In the genomic region with DNA sequence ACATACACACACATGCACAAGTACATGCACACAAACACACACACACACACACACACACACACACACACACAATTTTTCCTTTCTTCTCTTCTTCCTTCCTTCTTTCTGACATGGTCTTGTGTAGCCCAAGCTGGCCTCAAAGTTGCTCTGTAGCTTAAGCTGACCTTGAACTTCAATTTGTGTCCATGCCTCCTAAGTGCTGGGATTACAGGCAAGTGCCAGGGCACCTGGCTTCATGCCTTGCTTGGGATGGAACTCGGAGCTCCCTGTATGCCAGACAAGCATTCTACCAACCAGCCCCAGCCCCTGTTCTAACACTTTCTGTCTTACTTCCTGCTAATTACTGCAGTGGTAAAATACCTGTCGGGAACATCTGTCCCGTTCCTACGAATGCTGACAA, we compare ENCODE assay signal across 20 mouse cellular contexts. TPM values are rescaled to one million over a fixed set of nuclear protein-coding genes. Genes with fewer than 3 reads are reported as not detected.
DNase-seq lines count a peak whose midpoint lies in the region; TF ChIP-seq lines count a peak whose summit lies in the region.
"Had no signal": no experiment of that assay in that cellular context is flagged by ENCODE, and none has a peak within 500 bp of the region (broad histone marks: within the 10 kb centered on the region; RNA-seq: fewer than 3 reads in every experiment).

No protein-coding gene starts in this region.

- H3K4me1 ChIP-seq in liver, adult 2 months (ENCODE audit: control insufficient read depth, insufficient read depth, low read length) = peaks cover 15% of the 10 kb centered on the region

- no peaks in the 10 kb centered on the region for H3K79me2 ChIP-seq in liver, adult 2 months (ENCODE audit: control insufficient read depth, insufficient read depth, low read length)

- 38% methylated on average over 4 of the region's 4 CpGs for WGBS in liver, adult 2 months

- intact Hi-C loops in gastrocnemius, adult 2 months (cut with DNase I) = no loop called here
- intact Hi-C loops in gastrocnemius, postnatal 14 days (cut with DNase I; ENCODE audit: low total_unique reads) = no loop called here

- DNase-seq in adrenal gland, postnatal 14 days = peak; percentile 39
- DNase-seq in adrenal gland, adult 8-10 months = no peak
- peak; percentile 42 for DNase-seq in gastrocnemius, adult 2 months
- no peak for DNase-seq in gastrocnemius, postnatal 14 days
- peak; percentile 89 for DNase-seq in liver, adult 2 months (ENCODE audit: extremely low read depth, low read depth, low spot score)
- DNase-seq in liver = no peak
- DNase-seq: B cell, adult 2 months; cerebellum, adult 11-12 months; cerebellum, adult 8-10 months; gastrocnemius, postnatal 10 days; heart, postnatal 4 days had no signal

- TF ChIP-seq POLR2A in liver, adult 2 months (IDR thresholded peaks at IDR 0.05; ENCODE audit: extremely low read depth, insufficient read depth, low read length) = no peak

- TF ChIP-seq CTCF in gastrocnemius, adult 2 months (IDR thresholded peaks at IDR 0.05) = no peak
- no peak for TF ChIP-seq CTCF in liver, adult 2 months (IDR thresholded peaks at IDR 0.05; ENCODE audit: low read depth, low read length)

- H3K27ac ChIP-seq in gastrocnemius, adult 2 months = no peak overlapping the region
- H3K27ac ChIP-seq in liver, adult 2 months (replicated peaks; ENCODE audit: insufficient read depth, low read depth, low read length) = peak overlapping the region; percentile 51; the same call in 1 of the 2 replicates
- H3K27ac ChIP-seq: forebrain, embryonic 10.5 days; heart, adult 2 months; heart, embryonic 10.5 days; heart, embryonic 13.5 days; hindbrain, embryonic 14.5 days; hindbrain, postnatal 0 days had no signal

- no peaks in the 10 kb centered on the region for H3K27me3 ChIP-seq in liver, adult 2 months (ENCODE audit: control insufficient read depth, insufficient read depth, low read length)
- H3K27me3 ChIP-seq: heart, embryonic 13.5 days; Patski had no signal

- no peaks in the 10 kb centered on the region for H3K36me3 ChIP-seq in liver, adult 2 months (ENCODE audit: control insufficient read depth, insufficient read depth, low read length)
- H3K36me3 ChIP-seq: forebrain, embryonic 10.5 days; G1E; heart, embryonic 10.5 days; heart, embryonic 13.5 days had no signal

- H3K9ac ChIP-seq in liver, adult 2 months (ENCODE audit: low read depth, low read length) = no peak overlapping the region
- H3K9ac ChIP-seq: heart, embryonic 13.5 days; hindbrain, embryonic 14.5 days had no signal

- no peak overlapping the region for H3K4me3 ChIP-seq in gastrocnemius, adult 2 months
- H3K4me3 ChIP-seq in liver, adult 2 months (ENCODE audit: insufficient read depth, low read depth, low read length) = no peak overlapping the region
- H3K4me3 ChIP-seq: forebrain, embryonic 10.5 days; heart, adult 2 months; heart, embryonic 10.5 days; heart, embryonic 13.5 days had no signal

RNA-seq across cellular contexts. Expression of a gene that starts 8.3 kb away (rescaled TPM):
- total RNA-seq in adrenal gland, postnatal 14 days (2021) = 14.4 and 20.7 TPM in 2 replicates
- total RNA-seq in adrenal gland, adult 8-10 months (2022) = 10 to 100 TPM; 19.8 to 41.2 (median 25.1) TPM
- total RNA-seq in gastrocnemius, adult 2 months (2021) = 1 to 10 TPM; 1.5 to 3.0 TPM
- 1 to 10 TPM; 6.2 to 7.8 TPM for total RNA-seq in gastrocnemius, postnatal 14 days (2021)
- 306 and 460 TPM in 2 replicates for total RNA-seq in liver, adult 2 months (2014; rRNA removed)
- 45.7 and 126 TPM in 2 replicates for polyA plus RNA-seq in liver, adult 2 months (2012; rRNA removed)
- total RNA-seq: CH12.LX; hindbrain, postnatal 0 days had no signal
- polyA plus RNA-seq: G1E had no signal

Comparison
In these comparisons a context has a peak if more than half of its experiments do, and no peak if none do; other contexts are left out.
1. DNase-seq: peak in adrenal gland, postnatal 14 days (single experiment), gastrocnemius, adult 2 months (single experiment) and liver, adult 2 months (single experiment); none in adrenal gland, adult 8-10 months (single experiment), gastrocnemius, postnatal 14 days (single experiment) and liver (single experiment).